Mouse (Mus musculus) cerebellum, postnatal 10 days (tissue): ENCODE measurements at regions not wholly inside any gene's neighbourhood (a gene's known extent, or its start where the extent isn't known, plus 50 kb on each side); places are given as distances from the start of the nearest gene placed in this dataset.

Experiments used
- DNase-seq, 2 experiments: peaks; one replicate each; pipeline ENCODE4 v3.0.0; 2021; ENCODE audit warnings: mixed read lengths in 2 of 2

GRCm38 (mm10) chr15:62148680-62149237, 1225.9 kb upstream of the A1bg start:
- no peak for DNase-seq

- no peak for DNase-seq
These were observed 1224.6 kb upstream of the A1bg start for GRCm38 (mm10) chr15:62147343-62147953.

GRCm38 (mm10) chr15:62145643-62146285, 1223.0 kb upstream of the A1bg start:
- no peak for DNase-seq

GRCm38 (mm10) chr15:62144776-62145564, 1222.2 kb upstream of the A1bg start:
- no peak for DNase-seq

- DNase-seq = no peak
These were observed 1217.0 kb upstream of the A1bg start for GRCm38 (mm10) chr15:62139859-62140258.

- no peak for DNase-seq
These were observed 1216.4 kb upstream of the A1bg start for GRCm38 (mm10) chr15:62139192-62139591.

GRCm38 (mm10) chr15:62138701-62139100, 1215.9 kb upstream of the A1bg start:
- DNase-seq = no peak

- DNase-seq = peak in 1 of 2 experiments; percentile 29
These were observed 1214.3 kb upstream of the A1bg start for GRCm38 (mm10) chr15:62136932-62137594.

GRCm38 (mm10) chr15:62134835-62135234, 1212.0 kb upstream of the A1bg start:
- no peak for DNase-seq

- DNase-seq = no peak
These were observed 1211.5 kb upstream of the A1bg start for GRCm38 (mm10) chr15:62134308-62134707.

GRCm38 (mm10) chr15:62132895-62133294, 1210.1 kb upstream of the A1bg start:
- no peak for DNase-seq

GRCm38 (mm10) chr15:62131686-62132085, 1208.9 kb upstream of the A1bg start:
- no peak for DNase-seq

- no peak for DNase-seq
These were observed 1207.7 kb upstream of the A1bg start for GRCm38 (mm10) chr15:62130530-62130929.

- no peak for DNase-seq
These were observed 1205.9 kb upstream of the A1bg start for GRCm38 (mm10) chr15:62128546-62129212.

- DNase-seq = no peak
These were observed 1204.9 kb upstream of the A1bg start for GRCm38 (mm10) chr15:62127602-62128158.

- DNase-seq = no peak
These were observed 1202.9 kb upstream of the A1bg start for GRCm38 (mm10) chr15:62125718-62126117.

GRCm38 (mm10) chr15:62123756-62124155, 1200.9 kb upstream of the A1bg start:
- DNase-seq = no peak

GRCm38 (mm10) chr15:62122265-62123023, 1199.6 kb upstream of the A1bg start:
- no peak for DNase-seq

- DNase-seq = peak; percentile 53 to 61
These were observed 1198.9 kb upstream of the A1bg start for GRCm38 (mm10) chr15:62121696-62122095.

GRCm38 (mm10) chr15:62120735-62121134, 1197.9 kb upstream of the A1bg start:
- DNase-seq = no peak

GRCm38 (mm10) chr15:62118997-62119396, 1196.2 kb upstream of the A1bg start:
- no peak for DNase-seq
